Mouse (Mus musculus): ENCODE results near the gene Pdia4.

DNA sequence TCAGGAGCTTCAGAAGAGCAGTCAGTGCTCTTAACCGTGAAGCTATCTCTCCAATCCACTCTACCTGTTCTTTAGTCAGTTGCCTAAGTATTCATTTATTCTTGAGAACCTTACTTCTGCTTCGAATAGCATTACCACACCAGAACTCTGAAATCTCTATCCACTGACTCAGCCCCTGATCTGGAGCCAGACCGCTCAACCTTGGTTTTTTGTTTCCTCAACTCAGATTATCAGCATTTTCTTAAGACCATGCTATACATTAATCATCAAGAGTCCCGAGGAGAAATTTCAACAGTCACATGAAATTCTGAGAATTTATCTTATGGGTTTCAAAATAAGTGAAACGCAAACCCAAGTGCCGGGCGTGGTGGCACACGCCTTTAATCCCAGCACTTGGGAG, 5.5 kb upstream of the Pdia4 start:
- TF ChIP-seq CTCF (IDR thresholded peaks at IDR 0.05; ENCODE audit: low read depth) (no peak), EP300 (IDR thresholded peaks at IDR 0.05; ENCODE audit: low read depth) (no peak)

All from heart, postnatal 0 days (tissue).